Mouse (Mus musculus) heart, embryonic 15.5 days (tissue): ENCODE data around the gene 4930555G01Rik. TPM values are rescaled to one million over a fixed set of nuclear protein-coding genes. Genes with fewer than 3 reads are reported as not detected.
A peak's percentile ranks its signal among the peaks of the same experiment; 100 is the strongest.
"Not testable (repeated sequence)": the region's sequence is repeated elsewhere in the genome, so short reads cannot be mapped to it uniquely, and the experiment has no call there.

Experiments used
- ATAC-seq: fragments of 200-750 bp; cut with Nextera tagmentation; replicated peaks from 2 replicates; pipeline ENCODE4 v1.8.0; 2017; ENCODE audit warnings: low read depth, moderate TSS enrichment; ENCODE audit not compliant: insufficient number of reproducible peaks, insufficient read depth, low FRiP score
- H3K27ac ChIP-seq: fragments of 300-500 bp; sonication (generic); 2 replicates; pipeline ENCODE4 v1.5.1; 2015; ENCODE audit warnings: mild to moderate bottlenecking, inconsistent platforms
- H3K27me3 ChIP-seq: fragments of 300-500 bp; sonication (generic); 2 replicates; pipeline ENCODE4 v1.6.1; 2015; ENCODE audit warnings: inconsistent platforms
- H3K36me3 ChIP-seq: fragments of 300-500 bp; sonication (generic); 2 replicates; pipeline ENCODE4 v1.6.1; 2015; ENCODE audit warnings: mild to moderate bottlenecking, inconsistent platforms
- H3K4me1 ChIP-seq: fragments of 300-500 bp; sonication (generic); replicated peaks from 2 replicates; pipeline ENCODE4 v1.6.1; 2015; ENCODE audit warnings: inconsistent platforms
- H3K4me2 ChIP-seq: fragments of 300-500 bp; sonication (generic); 2 replicates; pipeline ENCODE4 v1.6.1; 2015; ENCODE audit warnings: inconsistent platforms, mild to moderate bottlenecking, moderate library complexity
- H3K4me3 ChIP-seq: fragments of 300-500 bp; sonication (generic); 2 replicates; pipeline ENCODE4 v1.5.1; 2015; ENCODE audit warnings: mild to moderate bottlenecking, inconsistent platforms
- H3K9ac ChIP-seq: fragments of 300-500 bp; sonication (generic); 2 replicates; pipeline ENCODE4 v1.6.1; 2015; ENCODE audit warnings: mild to moderate bottlenecking, inconsistent platforms
- H3K9me3 ChIP-seq: fragments of 300-500 bp; sonication (generic); replicated peaks from 2 replicates; pipeline ENCODE4 v1.6.1; 2016; ENCODE audit warnings: inconsistent platforms
- WGBS: fragments of 180-500 bp; shearing (Covaris S2); methylation state at CpG from one replicate; pipeline ENCODE4 v1.1.7; 2015; ENCODE audit warnings: mixed read lengths; 5-methylcytosine and 5-hydroxymethylcytosine counted together
- polyA plus RNA-seq: library from polyadenylated mRNA; unstranded; fragments of >200 nt; fragmentation: Nextera tagmentation; extraction: Ambion mirVana; gene quantifications from 2 replicates; pipeline ENCODE4 v1.2.1, GENCODE M21; 2015

4930555G01Rik gene
- polyA plus RNA-seq = not detected in 2 replicates

- ATAC-seq, H3K9me3 ChIP-seq, H3K36me3 ChIP-seq, H3K4me2 ChIP-seq, H3K27me3 ChIP-seq, H3K27ac ChIP-seq, H3K4me1 ChIP-seq, H3K9ac ChIP-seq, H3K4me3 ChIP-seq: not testable (repeated sequence)
- no CpG with 5 or more reads among the region's 3 CpGs for WGBS
Measured at GRCm38 (mm10) chr14:5050329-5050728, at the start of gene 4930555G01Rik. Gene 4930555G01Rik, plus strand, starts transcription at chr14:5050629.

GRCm38 (mm10) chr14:5015591-5015990 is 34.8 kb upstream of the 4930555G01Rik start, which contains the start of gene Gm3298:
Gene Gm3298, plus strand, starts transcription at chr14:5015891.
- not testable (repeated sequence) for H3K4me3 ChIP-seq, H3K9me3 ChIP-seq, H3K36me3 ChIP-seq, H3K27ac ChIP-seq, H3K27me3 ChIP-seq, ATAC-seq, H3K4me2 ChIP-seq, H3K9ac ChIP-seq, H3K4me1 ChIP-seq
- 50% methylated on average over 1 of the region's 2 CpGs for WGBS

GRCm38 (mm10) chr14:5070611-5071490 is 20.4 kb downstream of the 4930555G01Rik start, which contains the start of gene Gm8281:
Gene Gm8281, plus strand, starts transcription at chr14:5071040.
- Histone ChIP-seq H3K4me2 (peak within 1 kb of the TSS; percentile 74), H3K4me3 (peak within 1 kb of the TSS; percentile 47)
- not testable (repeated sequence) for H3K27me3 ChIP-seq, H3K9me3 ChIP-seq, H3K9ac ChIP-seq, H3K27ac ChIP-seq, H3K36me3 ChIP-seq, H3K4me1 ChIP-seq, ATAC-seq
- 4% methylated on average over 21 of the region's 63 CpGs for WGBS

Other genes with a start within 250 kb of the 4930555G01Rik start
- not detected in 2 replicates for gene Gm3269, start 212.5 kb upstream of the 4930555G01Rik start, polyA plus RNA-seq
- 1.0 and 1.1 TPM in 2 replicates for gene Gm3264, start 195.1 kb upstream of the 4930555G01Rik start, polyA plus RNA-seq
- not detected in 2 replicates for gene Gm3278, start 158.2 kb upstream of the 4930555G01Rik start, polyA plus RNA-seq
- not detected in 2 replicates for gene Gm8297, start 66.7 kb upstream of the 4930555G01Rik start, polyA plus RNA-seq
- not detected in 2 replicates for gene Gm3298, start 34.7 kb upstream of the 4930555G01Rik start, polyA plus RNA-seq
- 1.1 and 1.4 TPM in 2 replicates for gene Gm8281, start 20.4 kb downstream of the 4930555G01Rik start, polyA plus RNA-seq
- not detected in 2 replicates for gene Gm8279, start 80.9 kb downstream of the 4930555G01Rik start, polyA plus RNA-seq
- gene Gm3317, start 113.9 kb downstream of the 4930555G01Rik start, polyA plus RNA-seq = not detected in 2 replicates
- gene Gm8271, start 135.2 kb downstream of the 4930555G01Rik start, polyA plus RNA-seq = not detected in 2 replicates
- gene Gm3526, start 210.0 kb downstream of the 4930555G01Rik start, polyA plus RNA-seq = not detected in 2 replicates